Mouse (Mus musculus) liver (tissue): ENCODE data around the gene Tdrd6.

Experiments
- DNase-seq: peaks from one replicate; pipeline ENCODE4 v3.0.0-alpha.2; 2020; ENCODE audit warnings: mixed read lengths

Gene Tdrd6

DNA sequence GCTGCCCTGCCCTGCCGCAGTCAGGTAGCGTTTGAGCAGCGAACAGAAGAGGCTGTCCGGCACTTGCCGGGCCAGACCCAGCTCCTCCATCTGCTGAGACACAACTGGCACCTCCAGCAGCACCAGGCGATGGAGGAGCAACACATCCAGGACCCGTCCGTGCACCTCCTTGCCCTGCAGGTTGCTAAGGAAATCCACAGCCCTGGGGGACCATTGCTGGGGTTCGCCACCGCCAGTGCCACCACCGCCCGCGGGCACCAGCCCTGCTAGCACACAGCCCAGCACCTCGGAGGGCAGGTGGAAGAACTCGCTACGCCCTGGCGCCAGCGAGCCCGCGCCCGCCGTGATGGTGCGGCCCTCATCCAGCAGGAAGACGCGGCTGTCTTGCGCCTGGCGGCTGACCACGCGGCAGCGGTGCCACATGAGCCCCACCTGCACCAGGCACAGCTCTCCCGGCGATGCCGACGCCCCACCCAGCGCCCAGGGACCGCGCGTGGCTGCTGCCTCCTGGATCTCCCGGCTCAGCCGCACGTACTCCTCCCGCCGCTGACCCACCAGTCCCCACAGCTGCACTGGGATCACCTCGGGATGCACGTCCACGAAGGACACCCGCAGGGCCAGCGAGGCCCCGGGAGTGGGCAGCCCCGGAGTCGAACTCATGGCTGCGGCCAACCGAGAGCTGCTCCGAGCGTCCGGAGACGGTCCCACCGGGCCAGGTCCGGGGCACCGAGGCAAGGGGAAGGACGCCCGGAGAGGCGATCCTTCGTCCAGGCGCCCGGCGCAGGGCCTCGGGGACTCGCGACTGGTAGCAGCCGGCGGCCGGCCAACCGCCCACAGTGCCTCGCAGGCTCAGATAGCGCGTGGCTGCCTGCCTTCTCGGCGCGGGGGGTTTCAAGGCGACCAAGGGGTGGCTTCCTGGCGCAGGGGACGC lies at the start of gene Tdrd6:
Tdrd6 (minus strand) TSS at position 804 of the 931 bp plus-strand sequence.
- DNase-seq: no peak

DNA sequence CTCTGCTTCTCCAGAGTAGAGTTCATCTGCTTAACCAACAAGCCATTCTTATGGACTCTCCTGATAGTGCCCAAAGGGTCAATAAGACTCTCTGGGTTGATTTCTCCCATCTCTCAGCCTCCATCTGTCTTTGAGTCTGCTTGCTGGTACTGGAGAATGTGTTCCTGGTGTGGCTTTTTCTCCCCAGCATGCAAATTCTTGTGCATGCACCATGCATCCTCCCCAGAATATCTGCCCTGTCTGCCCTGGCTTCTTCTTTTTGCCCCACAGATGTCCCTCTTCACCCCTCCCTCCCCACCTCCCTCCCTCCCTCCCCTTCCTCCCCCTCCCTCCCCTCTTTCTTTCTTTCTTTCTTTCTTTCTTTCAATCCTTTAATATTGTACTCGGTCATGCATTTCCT lies 47.2 kb upstream of the Tdrd6 start:
- no peak for DNase-seq

DNA sequence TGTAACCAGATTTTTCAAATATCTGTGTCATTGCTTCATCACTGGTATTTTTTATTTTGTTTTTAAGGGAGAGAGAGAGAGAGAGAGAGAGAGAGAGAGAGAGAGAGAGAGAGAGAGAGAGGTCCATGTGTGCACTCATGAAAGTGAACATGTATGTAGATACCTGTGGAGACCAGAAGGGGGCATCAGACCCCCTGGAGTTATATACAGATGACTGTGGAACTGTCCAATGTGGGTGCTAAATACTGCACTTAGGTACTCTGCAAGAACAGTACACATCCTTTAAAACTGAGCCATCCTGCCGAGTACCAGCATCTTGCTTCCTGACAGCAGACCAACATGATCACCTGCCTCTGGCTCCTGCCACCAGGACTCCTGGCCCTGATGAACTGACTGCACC lies 46.1 kb upstream of the Tdrd6 start:
- no peak for DNase-seq

DNA sequence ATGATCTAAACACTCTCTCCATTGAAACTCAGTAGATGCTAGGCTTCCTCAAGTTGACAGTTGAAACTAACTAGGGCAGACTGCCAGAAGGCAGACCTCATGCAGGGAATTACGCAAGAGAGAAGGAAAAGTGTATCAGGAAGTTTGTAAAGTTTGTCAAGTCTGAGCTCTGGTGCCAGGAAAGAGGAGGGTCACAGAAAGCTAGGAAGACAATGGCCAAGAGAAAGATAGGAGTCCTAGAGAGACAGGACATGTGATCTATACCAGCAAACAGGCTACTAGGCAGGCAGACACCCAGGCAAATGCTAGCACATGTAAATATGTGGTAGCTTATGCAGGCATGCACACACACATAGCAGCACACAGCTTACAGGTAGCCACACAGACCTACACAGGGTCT lies 45.1 kb upstream of the Tdrd6 start:
- no peak for DNase-seq

DNA sequence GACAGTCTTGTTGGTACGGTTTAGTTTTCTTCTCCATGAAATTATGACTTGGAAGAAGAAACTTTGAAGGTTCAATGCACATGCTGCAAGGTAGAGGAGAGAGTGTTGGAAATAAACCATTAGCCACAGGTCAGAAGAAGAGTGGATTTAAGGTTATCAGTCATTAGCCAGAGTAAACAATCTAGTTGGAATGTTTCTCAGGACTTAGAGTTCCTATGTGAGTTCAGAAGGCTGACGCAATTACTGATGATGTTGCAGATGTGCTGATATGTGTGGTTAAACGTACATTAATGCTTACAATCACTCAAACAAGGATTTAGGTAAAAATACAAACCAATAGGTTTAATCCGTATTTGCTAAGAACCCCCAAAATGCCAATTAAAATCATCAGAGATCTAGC lies 41.8 kb upstream of the Tdrd6 start:
- DNase-seq: no peak

DNA sequence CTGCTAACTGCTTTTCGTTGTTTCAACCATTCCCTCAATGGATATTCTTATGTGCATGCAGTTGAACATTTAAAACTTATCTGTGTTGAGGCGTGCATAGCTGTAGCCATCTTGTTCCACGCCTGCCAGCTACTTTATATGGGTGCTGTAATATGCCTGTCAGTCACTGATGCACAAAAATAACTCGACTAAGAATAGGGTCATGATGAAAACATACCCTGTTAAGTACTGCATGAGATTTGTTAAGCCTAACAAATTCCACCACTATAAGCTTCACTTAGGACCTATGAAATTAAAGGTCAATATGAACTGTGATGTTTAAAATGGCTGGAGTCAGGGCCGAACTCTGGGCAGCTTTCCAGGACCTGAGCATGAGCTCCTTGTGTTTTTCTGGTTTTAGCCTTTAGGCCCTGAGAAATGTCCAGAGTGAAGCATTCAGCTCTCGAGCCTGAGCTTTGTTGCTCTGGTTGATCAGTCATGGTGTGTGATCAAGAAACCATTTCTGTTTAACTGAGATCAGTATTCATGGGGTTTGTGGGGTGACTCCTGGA lies 39.1 kb upstream of the Tdrd6 start:
- DNase-seq: no peak

DNA sequence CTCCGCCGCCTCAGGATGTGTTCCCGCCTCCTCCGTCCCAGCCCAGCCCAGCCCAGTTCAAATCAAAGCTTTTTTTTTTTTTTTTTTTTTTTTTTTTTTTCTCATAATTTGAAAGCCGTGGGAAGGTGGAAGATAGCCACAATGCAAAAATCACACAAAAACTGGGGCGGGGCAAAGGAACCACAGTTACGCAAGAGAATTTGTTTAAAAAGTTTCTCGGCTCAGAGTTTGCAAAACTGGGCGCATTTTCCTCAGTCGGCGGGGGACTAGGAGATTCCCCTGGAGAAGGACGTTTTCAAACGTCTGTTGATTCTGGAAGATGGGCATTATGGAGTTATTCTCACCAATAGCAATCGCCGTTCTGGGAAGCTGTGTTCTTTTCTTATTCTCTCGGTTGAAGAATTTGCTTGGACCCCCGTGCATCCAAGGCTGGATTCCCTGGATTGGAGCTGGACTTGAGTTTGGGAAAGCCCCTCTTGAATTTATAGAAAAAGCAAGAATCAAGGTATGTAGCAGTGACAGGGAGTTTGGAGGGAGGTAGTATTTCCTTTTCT lies 37.3 kb upstream of the Tdrd6 start, which contains the start of gene Cyp39a1:
Cyp39a1 (plus strand) TSS at position 136 of the 554 bp plus-strand sequence.
- DNase-seq: no peak

DNA sequence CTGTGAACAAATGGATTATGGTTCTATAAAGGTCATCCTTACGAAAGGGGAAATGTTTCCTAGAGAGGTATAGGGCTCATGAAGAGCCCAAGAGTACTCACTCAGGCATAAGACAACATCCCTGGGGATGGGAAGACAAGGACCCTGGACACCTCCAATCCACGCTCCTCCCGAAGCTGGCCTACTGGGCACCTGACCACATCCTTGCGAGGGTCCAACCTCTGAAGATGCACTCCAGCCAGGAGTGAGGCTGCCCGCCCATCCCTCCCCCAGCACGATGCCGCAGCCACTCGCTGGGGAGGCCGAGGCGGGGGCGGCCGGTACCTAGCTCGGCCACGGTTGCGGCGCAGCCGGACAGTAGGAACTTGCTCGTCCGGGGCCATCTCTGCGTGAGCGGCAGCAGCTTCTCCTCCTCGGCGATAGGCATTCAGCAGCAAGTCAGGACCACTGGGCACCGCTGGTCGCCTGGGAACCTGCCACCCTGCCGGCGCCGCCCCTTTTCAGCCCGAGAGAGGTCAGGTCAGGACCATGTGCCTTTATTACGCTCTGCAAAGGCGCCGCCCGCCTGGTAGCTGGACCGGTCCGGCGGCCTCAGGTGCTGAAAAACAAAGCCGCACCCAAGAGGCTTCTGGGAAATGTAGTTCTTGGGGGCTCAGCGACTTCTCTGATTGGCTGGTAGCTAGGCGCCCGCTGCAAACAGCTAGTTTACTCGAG lies 36.6 kb upstream of the Tdrd6 start, which contains the start of gene Slc25a27:
Slc25a27 (minus strand) TSS at position 639 of the 714 bp plus-strand sequence.
- DNase-seq: peak; percentile 81

DNA sequence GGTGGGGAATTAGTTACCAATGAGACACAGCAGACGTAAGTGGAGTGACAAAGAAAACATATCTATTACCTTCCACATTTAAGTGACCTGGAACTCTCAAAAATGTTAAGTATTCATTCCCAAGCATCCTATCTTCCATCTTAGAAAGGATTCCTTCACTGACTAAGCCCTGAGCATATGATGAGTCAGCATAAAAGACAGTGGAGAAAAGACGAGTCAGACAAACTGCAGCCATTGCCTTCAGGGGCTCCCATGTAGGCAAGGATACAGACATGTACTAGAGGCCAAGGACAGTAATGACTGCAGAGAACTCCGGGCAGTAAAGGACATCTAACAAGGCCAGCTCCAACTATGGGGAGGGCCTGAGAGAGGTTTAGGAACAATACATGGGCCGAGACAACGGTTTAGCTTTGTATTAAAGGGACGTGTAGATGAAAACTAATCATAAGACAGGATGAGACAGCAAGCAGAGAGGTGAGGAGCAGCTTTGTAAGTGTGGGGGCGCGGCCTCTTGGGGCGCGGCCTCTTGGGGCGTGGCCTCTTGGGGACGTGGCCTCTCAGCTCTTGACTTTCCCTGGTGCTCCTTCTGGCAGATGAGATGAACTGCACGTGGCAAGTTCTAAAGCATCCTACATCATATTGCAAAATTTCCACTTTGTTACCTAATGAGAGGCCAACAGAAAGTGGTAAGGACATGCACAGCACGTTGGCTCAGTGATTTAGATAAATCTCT lies 21.4 kb upstream of the Tdrd6 start:
- peak; percentile 8 for DNase-seq

DNA sequence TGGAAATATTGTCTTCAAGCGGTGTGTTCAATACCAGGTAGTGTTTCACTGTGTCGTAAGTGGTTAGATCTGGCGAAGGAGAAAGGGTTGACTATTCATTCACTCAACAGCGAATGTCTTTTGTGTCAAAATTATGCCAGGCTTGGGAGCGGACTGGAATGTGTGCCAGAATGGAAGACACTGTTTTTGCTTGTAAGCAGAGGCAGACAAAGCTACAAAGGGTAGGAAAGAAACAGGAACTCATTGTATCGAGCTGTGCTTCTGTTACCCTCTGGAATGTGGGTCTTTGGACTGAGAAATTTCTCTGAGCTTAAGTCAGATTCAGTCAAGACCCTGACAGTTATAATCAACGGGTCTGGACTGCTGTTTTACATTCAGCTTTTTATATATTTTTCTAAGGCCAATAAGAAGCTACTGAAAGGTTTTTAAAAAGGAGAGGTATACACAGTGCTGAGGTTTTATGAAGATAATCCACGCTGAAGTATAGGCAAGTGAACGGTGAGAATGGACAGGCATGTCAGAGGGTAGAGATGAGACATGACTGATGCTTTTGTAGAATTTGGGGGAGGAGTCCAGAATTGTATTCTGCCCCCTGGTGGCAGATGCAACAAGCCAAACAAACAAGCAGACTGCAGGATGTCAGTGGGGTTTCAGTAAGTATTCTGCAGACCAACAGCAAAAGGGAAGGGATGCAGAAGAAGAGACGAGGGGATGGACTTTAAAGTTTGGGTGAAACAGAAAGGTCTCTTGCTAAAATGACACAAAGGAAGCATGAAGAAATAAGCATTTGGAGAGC lies 19.7 kb upstream of the Tdrd6 start:
- no peak for DNase-seq

DNA sequence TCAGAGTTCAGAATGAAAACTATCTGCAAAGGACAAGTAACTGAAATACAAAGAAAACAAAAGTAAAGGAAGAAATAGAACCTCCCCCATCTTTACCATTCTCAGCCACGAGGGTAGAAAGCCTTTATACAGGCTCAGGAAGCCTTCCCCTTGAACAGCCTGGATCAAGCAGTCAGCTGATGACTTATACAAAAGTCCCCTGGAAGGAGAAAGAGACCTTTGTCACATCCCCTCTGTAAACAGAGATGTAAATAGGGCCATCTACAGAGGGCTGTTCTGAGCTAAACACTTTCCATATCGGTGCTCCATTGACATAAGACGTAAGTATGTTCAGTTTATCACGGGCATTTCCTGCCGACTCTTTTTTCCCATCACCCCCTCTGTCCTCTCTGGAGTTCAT lies 16.8 kb upstream of the Tdrd6 start:
- DNase-seq: no peak

DNA sequence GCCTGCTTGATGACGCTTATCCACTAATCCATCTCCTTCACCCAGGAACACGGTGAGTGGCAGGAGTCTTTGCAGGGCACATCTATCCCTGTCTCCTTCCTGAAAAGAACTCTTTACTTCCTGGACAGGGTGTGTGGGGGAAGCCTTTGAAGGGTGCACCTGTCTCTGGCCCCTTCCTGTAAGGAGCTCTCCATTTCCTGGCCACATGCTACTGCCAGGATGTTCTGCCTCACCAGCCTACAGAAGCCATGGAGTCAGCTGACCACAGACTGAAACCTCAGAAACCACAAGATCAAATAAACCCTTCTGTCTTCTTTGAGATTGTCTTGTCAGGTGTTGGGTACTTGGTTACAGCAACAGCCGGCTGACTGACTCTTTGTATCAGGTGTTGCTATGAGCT lies 15.0 kb upstream of the Tdrd6 start:
- DNase-seq: no peak

DNA sequence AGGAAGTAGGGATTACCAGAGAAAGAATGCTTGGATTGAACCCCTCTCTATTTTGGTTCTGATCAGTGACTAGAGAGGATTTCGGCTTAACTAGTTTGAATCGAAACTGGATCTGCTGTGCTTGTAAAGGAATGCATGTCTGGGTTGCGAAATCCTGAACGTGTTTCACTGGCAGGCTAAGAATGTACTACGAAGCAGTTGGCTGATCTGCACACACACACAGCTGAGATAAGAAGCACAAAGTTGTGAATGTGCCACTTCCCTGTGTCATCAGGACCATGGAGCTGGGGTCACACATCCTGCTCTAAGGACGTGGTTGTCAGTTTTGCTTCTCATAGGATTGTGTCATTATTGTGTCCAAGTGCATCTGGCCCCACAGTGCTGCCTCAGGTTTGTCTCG lies 14.3 kb upstream of the Tdrd6 start:
- DNase-seq: no peak

DNA sequence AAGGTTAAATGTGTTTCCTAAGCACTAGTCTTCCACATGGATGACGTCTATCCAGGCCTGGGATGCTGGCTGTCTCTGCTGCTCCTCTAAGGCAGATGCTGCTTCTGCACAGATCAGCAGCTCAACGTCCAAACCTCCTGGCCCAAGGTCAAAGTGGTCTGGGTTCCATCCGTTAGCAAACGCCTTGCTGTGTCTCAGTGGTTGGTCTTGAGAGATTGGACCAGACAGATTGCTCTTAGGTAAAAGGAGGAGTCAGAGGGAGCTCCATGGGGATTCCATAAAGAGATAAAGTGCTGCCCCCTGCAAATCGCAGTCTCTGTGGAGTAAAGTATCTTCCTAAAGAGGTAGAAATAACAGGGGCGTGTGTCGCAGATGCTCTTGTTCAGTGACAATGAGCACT lies 13.1 kb upstream of the Tdrd6 start:
- DNase-seq: no peak

DNA sequence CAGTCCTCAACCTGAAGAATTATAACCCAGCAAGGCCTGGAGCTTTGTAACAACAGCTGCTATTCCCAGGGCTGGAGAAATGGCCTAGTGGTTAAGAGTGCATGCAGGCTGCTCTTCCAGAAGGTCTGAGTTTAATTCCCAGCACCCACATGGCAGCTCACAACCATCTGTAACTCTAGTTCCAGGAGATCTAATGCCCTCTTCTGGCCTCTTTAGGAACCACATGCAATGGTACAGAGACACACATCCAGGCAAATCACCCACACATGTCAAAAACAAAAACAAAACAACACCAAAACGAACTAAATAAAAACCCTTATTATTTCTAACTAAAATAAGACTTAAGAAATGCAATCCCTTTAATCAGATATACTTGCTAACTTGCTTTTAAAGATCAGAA lies 10.7 kb upstream of the Tdrd6 start:
- DNase-seq: no peak

DNA sequence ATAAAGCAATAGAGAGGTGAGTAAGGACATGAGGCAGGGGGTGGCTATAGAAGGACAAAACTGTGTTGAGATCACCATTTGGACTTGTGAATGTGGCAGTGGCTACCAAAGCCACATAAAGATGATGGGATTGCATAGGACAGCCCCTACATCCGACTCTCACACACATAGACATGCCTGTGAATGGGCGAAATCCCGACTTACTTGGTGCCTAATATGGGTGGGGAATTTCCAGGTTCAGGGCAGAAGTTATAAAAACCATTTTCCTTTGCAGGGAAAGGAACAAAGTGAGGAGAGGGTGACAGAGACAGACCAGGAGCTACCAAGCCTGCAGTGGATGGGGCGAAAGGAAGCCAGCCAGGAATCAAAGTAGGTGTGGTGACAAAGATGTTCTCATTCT lies 7.0 kb upstream of the Tdrd6 start:
- no peak for DNase-seq

DNA sequence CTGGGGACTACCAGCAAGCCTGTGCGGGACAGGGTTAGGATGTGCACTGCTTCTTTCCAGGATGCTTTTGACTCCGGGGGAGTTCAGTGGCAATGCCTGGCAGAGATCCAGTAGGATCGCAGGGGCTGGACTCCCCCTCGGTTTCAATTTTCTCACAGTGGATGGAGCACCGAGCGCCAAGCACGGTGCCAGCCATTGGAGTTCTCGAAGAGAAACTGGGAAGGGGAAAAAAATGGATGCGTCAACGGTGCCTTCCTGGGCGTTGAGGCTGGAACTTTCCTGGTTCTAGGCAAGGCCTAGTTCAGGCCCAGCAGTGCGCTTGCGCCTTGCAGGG lies 295 bp upstream of the Tdrd6 start:
- DNase-seq: no peak

DNA sequence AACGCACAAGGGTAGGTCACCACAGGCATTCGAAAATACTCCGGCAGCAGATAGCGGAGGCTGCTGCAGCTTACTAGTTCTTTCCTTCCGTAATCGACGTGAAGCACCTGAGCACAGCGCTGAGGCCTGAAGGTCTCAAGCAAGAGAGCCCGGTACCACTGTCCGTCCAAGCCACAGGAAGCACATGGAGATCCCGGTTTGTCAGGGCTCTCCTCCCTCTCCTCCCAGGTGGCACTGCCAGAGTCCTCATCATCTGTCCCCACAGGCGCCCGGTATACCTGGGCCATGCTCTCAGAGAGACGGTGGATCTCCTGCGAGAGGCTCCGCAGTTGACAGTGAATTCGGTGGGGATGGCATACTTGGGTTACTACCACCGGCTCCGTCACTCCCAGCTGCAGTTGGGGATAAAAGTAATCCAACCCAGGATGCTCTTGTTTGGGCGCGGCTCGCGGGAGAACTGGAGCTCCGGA lies 1.0 kb downstream of the Tdrd6 start:
- DNase-seq: no peak

DNA sequence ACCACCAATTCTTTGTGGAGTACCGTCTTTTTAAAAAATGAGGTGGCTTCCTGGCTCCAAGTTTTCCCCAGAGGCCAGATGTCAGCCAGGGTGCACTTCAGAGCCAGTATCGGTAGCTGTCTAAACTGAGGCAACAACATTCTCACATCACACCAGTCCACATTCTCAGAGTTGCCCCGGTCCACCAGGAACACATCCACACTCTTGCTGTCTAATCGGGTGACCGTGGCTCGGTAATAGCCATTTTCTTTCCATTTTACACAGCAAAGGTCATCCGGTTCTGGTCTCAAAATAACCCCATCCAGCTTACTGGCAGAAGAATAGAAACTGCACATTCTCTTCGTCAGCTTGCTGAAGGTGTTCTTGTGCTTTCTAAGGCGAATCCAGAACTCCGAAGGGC lies 1.9 kb downstream of the Tdrd6 start:
- DNase-seq: no peak

DNA sequence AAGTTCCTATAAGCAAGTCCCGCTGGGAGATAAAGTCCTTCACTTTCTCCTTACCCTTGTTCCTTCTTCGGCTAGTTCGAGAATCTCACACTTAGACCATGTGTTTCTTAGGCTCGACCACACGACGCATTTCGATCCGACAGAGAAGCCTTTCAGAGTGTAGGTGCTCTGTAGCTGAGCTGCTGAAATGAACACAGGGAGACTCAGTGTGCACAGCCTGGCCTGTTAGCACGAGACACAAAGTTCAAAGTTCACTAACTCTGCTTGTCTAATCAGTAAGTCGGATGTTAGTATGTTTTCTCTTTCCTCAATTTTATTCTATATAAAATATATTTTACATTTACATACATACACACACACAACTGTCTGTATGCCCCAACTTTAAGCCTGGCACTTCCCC lies 8.0 kb downstream of the Tdrd6 start:
- no peak for DNase-seq

DNA sequence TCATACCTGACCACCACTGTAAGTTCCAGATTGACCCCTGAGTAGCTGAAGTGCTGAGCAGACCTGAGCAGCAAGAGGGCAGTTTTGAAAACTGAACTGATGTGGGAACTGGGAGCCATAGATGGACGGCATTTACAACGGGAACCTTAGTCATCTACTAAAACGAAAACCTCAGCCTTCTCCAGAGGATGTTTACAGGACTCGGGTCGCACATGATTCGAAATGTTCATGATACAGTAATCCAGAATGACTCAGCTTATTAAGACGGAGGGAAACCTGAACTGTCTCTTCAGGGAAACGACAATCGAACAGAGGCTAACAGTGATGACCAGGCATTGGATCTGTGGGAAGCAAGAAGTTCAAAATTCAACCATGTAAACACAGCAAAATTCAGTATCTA lies 10.9 kb downstream of the Tdrd6 start:
- DNase-seq: no peak

DNA sequence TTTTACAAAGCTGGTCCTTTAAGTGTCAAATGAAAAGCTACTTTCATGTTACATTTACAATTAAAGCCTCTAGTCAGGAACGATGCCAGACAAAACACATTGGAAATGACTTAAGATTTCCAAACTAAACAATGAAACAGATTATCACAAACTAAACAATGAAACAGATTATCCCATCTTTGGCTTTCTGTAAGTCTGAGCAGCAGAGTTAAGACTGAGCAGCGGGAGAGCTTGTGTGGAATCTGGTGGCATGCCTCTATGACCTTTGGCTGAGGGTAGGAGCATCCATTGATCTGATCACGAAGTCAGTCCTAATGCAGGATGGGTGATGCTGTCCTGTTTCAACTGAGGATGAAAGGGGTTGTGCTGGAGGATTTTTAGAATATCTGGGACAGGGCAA lies 17.9 kb downstream of the Tdrd6 start:
- DNase-seq: no peak
